Mouse (Mus musculus): ENCODE measurements around the gene Mapk8ip1.

DNA sequence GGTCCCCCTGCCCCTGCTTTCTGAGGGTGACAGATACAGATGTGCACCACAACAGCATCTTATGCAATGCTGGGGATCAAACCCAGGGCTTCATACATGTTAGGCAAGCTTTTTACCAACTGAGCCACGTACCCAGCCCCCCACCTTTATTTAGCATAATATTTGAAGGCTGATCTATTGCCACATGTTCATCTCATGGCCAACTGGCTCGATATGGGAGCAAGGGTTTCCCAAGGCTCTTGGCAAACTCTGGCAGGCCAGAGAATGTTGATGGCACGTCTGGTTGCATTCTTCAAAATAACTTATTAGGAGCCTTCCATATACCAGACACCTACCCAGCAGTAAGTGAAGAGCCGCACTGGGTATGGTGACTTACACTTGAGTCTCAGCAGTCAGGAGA lies 42.2 kb upstream of the Mapk8ip1 start:
- TF ChIP-seq GATA1 (IDR thresholded peaks at IDR 0.05; ENCODE audit: low read length) (no peak), TAL1 (IDR thresholded peaks at IDR 0.05; ENCODE audit: low read length) (no peak)
